Mouse (Mus musculus) heart, postnatal 0 days (tissue): Measurements from ENCODE around the gene Gm16503.
"Not testable (repeated sequence)": the region's sequence is repeated elsewhere in the genome, so short reads cannot be mapped to it uniquely, and the experiment has no call there.

Experiments used
- CTCF ChIP-seq: IDR thresholded peaks from 2 replicates; pipeline ENCODE4 v1.5.1; 2016; ENCODE audit warnings: antibody characterized with exemption, control low read depth, low read depth
- EP300 ChIP-seq: IDR thresholded peaks from 2 replicates; pipeline ENCODE4 v1.6.1; 2016; ENCODE audit warnings: antibody characterized with exemption, low read depth

- not testable (repeated sequence) for TF ChIP-seq CTCF, EP300
Observed at GRCm38 (mm10) chr4:147556921-147557320, 16.9 kb downstream of the Gm16503 start.
